Mouse (Mus musculus) CD4-positive helper T cell, adult 2 months (primary cell): ENCODE results near the gene Parm1.

Source experiments
- DNase-seq: peaks from one replicate; pipeline ENCODE4 v3.0.0-alpha.2; 2012; ENCODE audit warnings: low read depth, missing footprints, low spot score

Gene Parm1

GRCm38 (mm10) chr5:91574211-91574610 lies 56.8 kb downstream of the Parm1 start:
- DNase-seq, result no peak

GRCm38 (mm10) chr5:91578924-91579323 lies 61.5 kb downstream of the Parm1 start:
- no peak for DNase-seq

GRCm38 (mm10) chr5:91581799-91582198 lies 64.4 kb downstream of the Parm1 start:
- no peak for DNase-seq

GRCm38 (mm10) chr5:91586206-91586605 lies 68.8 kb downstream of the Parm1 start:
- no peak for DNase-seq

GRCm38 (mm10) chr5:91594083-91594482 lies 76.7 kb downstream of the Parm1 start:
- DNase-seq, result no peak

GRCm38 (mm10) chr5:91597216-91597615 lies 79.8 kb downstream of the Parm1 start:
- no peak for DNase-seq

GRCm38 (mm10) chr5:91599801-91600200 lies 82.4 kb downstream of the Parm1 start:
- DNase-seq, result no peak

- DNase-seq, result no peak
Measured at GRCm38 (mm10) chr5:91603347-91603746, 85.9 kb downstream of the Parm1 start.

- no peak for DNase-seq
Measured at GRCm38 (mm10) chr5:91603787-91604439, 86.5 kb downstream of the Parm1 start.

GRCm38 (mm10) chr5:91607234-91607633 lies 89.8 kb downstream of the Parm1 start:
- no peak for DNase-seq

GRCm38 (mm10) chr5:91607841-91608240 lies 90.4 kb downstream of the Parm1 start:
- DNase-seq, result no peak

- no peak for DNase-seq
Measured at GRCm38 (mm10) chr5:91609041-91609440, 91.6 kb downstream of the Parm1 start.

- DNase-seq, result no peak
Measured at GRCm38 (mm10) chr5:91609511-91610300, 92.3 kb downstream of the Parm1 start.

- no peak for DNase-seq
Measured at GRCm38 (mm10) chr5:91610499-91610898, 93.1 kb downstream of the Parm1 start.

GRCm38 (mm10) chr5:91611589-91611988 lies 94.2 kb downstream of the Parm1 start:
- DNase-seq, result no peak

- DNase-seq, result no peak
Measured at GRCm38 (mm10) chr5:91617331-91618233, 100.2 kb downstream of the Parm1 start.

GRCm38 (mm10) chr5:91618661-91619173 lies 101.3 kb downstream of the Parm1 start:
- no peak for DNase-seq

GRCm38 (mm10) chr5:91621197-91621596 lies 103.8 kb downstream of the Parm1 start:
- DNase-seq, result no peak

GRCm38 (mm10) chr5:91626823-91627222 lies 109.4 kb downstream of the Parm1 start:
- no peak for DNase-seq

GRCm38 (mm10) chr5:91629472-91629871 lies 112.1 kb downstream of the Parm1 start:
- DNase-seq, result no peak

GRCm38 (mm10) chr5:91651330-91651729 lies 133.9 kb downstream of the Parm1 start:
- no peak for DNase-seq
